Mouse (Mus musculus) C2C12 (cell line): Measurements from ENCODE around the gene Olfr872.

Source experiments
- CEBPB ChIP-seq: IDR thresholded peaks from one replicate; pipeline ENCODE4 v1.6.1; 2011; ENCODE audit warnings: low read depth, mild to moderate bottlenecking, control low read depth, moderate library complexity
- CTCF ChIP-seq: IDR thresholded peaks from one replicate; pipeline ENCODE4 v1.5.1; 2011; ENCODE audit not compliant: control insufficient read depth, insufficient read depth, insufficient read length

GRCm38 (mm10) chr9:20211907-20212306 lies 25.0 kb upstream of the Olfr872 start, which contains the start of gene Olfr871:
- TF ChIP-seq CEBPB = no peak
- no peak for TF ChIP-seq CTCF
